Mouse (Mus musculus): ENCODE results near the gene Rhd. TPM values are rescaled to one million over a fixed set of nuclear protein-coding genes. Genes with fewer than 3 reads are reported as not detected.
"Not testable (repeated sequence)": the region's sequence is repeated elsewhere in the genome, so short reads cannot be mapped to it uniquely, and the experiment has no call there.

Gene Rhd
- 0.38 TPM in 1 of 2 replicates, not detected in the other for polyA plus RNA-seq (2012; rRNA removed)

DNA sequence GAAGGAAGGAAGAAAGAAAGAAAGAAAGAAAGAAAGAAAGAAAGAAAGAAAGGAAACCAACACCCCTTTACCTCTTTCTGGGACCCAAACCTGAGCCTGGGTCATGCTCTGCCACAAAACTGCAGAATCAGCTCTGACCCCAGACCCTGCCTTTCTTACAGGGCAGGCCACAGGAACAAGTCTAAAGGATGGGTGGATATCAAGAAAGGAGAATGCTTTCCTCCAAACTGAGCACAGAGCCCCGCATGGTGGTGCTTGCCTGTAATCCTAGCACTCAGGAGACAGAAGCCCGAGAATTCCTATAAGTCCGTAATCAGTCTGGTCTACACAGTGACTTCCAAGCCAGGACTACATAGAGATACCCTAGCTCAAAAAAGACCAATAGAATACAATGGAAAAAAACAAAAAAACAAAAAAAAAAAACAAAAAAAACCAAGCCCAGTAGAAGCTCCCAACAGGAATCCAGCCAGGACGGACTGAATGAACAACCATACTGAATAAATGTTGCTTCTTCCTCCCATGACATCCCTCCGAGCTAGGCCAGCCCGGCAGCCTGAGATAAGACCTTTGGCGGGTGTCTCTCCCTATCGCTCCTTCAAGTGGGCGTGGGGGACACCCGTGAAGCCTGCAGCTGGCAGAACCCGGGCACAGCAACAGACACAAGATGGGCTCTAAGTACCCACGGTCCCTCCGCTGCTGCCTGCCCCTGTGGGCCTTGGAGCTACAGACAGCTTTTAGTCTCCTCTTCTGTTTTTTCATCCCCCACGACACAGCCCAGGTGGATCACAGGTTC, at the start of gene Rhd:
Rhd (plus strand) TSS at position 600 of the 793 bp plus-strand sequence.
- Histone ChIP-seq H3K27ac (ENCODE audit: control insufficient read depth, insufficient read depth, low read length) (no peak within 1 kb of the TSS), H3K27me3 (ENCODE audit: control insufficient read depth, insufficient read depth, low read length) (no peaks in the 10 kb centered on the region), H3K36me3 (ENCODE audit: control insufficient read depth, insufficient read depth, low read length) (no peaks in the 10 kb centered on the region), H3K4me1 (replicated peaks; ENCODE audit: control insufficient read depth, insufficient read depth, low read length) (no peaks in the 10 kb centered on the region), H3K4me3 (ENCODE audit: control insufficient read depth, insufficient read depth, low read length) (no peak within 1 kb of the TSS)
- DNase-seq, result no peak
- TF ChIP-seq CTCF (IDR thresholded peaks at IDR 0.05; ENCODE audit: borderline replicate concordance, control insufficient read depth, extremely low read depth, insufficient read depth, low read length, poor library complexity), result no peak
- TF ChIP-seq POLR2A (IDR thresholded peaks at IDR 0.05; ENCODE audit: control insufficient read depth, extremely low read depth, insufficient read depth, low read length, poor library complexity), result no peak
- WGBS, result 86% methylated on average over 14 of the region's 14 CpGs

DNA sequence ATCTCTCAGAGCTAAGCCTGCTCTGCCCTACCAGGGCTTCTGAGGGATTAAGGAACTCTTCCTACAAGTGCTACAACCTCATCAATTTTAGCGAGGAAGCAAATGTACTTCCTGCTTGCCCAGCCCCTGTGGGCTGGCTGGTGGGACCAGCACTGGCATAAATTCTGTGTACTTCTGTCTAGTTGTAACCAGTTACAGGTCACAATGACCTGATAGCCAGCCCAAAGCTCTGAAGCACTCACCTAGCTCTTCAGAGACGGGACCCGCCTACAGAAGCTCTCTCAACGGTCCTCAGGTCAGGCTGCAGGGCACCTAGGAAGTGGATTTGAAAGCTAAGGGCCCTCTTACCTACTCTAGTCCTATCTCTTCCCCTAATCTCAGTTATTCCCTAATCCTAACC, 46.6 kb upstream of the Rhd start:
- Histone ChIP-seq H3K4me3 (ENCODE audit: control insufficient read depth, insufficient read depth, low read length) (no peak overlapping the region), H3K4me1 (replicated peaks; ENCODE audit: control insufficient read depth, insufficient read depth, low read length) (no peaks in the 10 kb centered on the region), H3K27ac (ENCODE audit: control insufficient read depth, insufficient read depth, low read length) (no peak overlapping the region), H3K27me3 (ENCODE audit: control insufficient read depth, insufficient read depth, low read length) (no peaks in the 10 kb centered on the region), H3K36me3 (ENCODE audit: control insufficient read depth, insufficient read depth, low read length) (peaks cover 4% of the 10 kb centered on the region; the same call in 1 of the 2 replicates)
- WGBS, result 83% methylated on average over 4 of the region's 4 CpGs
- no peak for DNase-seq
- no peak for TF ChIP-seq CTCF (IDR thresholded peaks at IDR 0.05; ENCODE audit: borderline replicate concordance, control insufficient read depth, extremely low read depth, insufficient read depth, low read length, poor library complexity)

DNA sequence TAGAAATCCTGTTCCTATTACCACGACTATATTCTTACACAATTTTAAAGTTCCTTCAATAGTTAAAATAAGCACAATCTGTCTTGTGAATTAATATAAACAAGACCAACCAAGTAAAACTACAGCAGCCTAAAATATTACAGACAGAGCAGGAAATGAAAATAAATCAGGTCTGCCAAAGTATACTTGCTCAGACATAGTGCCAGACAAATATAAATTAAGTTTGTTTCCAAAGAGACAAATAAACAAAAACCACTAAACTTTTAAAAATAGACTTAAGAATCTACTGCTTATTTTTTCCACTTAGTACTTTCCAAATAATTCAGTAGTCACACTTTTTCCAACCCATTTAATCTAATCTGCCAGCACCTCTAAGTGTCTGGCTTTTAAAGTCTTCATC, 43.3 kb upstream of the Rhd start:
- no peak for DNase-seq
- TF ChIP-seq POLR2A (IDR thresholded peaks at IDR 0.05; ENCODE audit: control insufficient read depth, extremely low read depth, insufficient read depth, low read length, poor library complexity) (no peak), CTCF (IDR thresholded peaks at IDR 0.05; ENCODE audit: borderline replicate concordance, control insufficient read depth, extremely low read depth, insufficient read depth, low read length, poor library complexity) (no peak)
- WGBS, result 76% methylated on average over 1 of the region's 1 CpGs
- H3K4me3 ChIP-seq (ENCODE audit: control insufficient read depth, insufficient read depth, low read length), result no peak overlapping the region
- no peak overlapping the region for H3K27ac ChIP-seq (ENCODE audit: control insufficient read depth, insufficient read depth, low read length)
- H3K36me3 ChIP-seq (ENCODE audit: control insufficient read depth, insufficient read depth, low read length), result peaks cover under 1% of the 10 kb centered on the region; the same call in 1 of the 2 replicates
- H3K4me1 ChIP-seq (replicated peaks; ENCODE audit: control insufficient read depth, insufficient read depth, low read length), result no peaks in the 10 kb centered on the region
- H3K27me3 ChIP-seq (ENCODE audit: control insufficient read depth, insufficient read depth, low read length), result no peaks in the 10 kb centered on the region

DNA sequence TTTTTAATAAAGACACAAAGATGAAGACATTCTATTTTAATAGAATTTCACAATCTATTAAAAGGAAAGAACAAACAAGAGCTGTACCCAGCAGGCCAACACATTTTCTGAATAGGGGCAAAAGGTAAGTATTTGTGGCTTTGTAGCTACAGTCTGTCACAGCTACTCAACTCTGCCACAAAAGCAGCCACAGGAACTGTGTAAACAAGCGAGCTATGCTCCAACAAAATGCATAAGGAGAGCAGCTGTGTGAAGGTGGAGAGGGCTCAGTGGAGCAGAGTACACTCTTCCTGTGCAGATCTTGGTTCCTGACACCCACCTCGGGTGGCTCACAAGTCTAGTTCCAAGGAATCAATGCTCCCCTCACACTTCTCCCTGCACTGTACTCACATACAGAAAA, 40.8 kb upstream of the Rhd start:
- WGBS, result 42% methylated on average over 2 of the region's 2 CpGs
- Histone ChIP-seq H3K4me1 (replicated peaks; ENCODE audit: control insufficient read depth, insufficient read depth, low read length) (no peaks in the 10 kb centered on the region), H3K36me3 (ENCODE audit: control insufficient read depth, insufficient read depth, low read length) (peaks cover 21% of the 10 kb centered on the region), H3K27ac (ENCODE audit: control insufficient read depth, insufficient read depth, low read length) (no peak overlapping the region), H3K27me3 (ENCODE audit: control insufficient read depth, insufficient read depth, low read length) (no peaks in the 10 kb centered on the region), H3K4me3 (ENCODE audit: control insufficient read depth, insufficient read depth, low read length) (no peak overlapping the region)
- no peak for DNase-seq
- no peak for TF ChIP-seq POLR2A (IDR thresholded peaks at IDR 0.05; ENCODE audit: control insufficient read depth, extremely low read depth, insufficient read depth, low read length, poor library complexity)
- no peak for TF ChIP-seq CTCF (IDR thresholded peaks at IDR 0.05; ENCODE audit: borderline replicate concordance, control insufficient read depth, extremely low read depth, insufficient read depth, low read length, poor library complexity)

DNA sequence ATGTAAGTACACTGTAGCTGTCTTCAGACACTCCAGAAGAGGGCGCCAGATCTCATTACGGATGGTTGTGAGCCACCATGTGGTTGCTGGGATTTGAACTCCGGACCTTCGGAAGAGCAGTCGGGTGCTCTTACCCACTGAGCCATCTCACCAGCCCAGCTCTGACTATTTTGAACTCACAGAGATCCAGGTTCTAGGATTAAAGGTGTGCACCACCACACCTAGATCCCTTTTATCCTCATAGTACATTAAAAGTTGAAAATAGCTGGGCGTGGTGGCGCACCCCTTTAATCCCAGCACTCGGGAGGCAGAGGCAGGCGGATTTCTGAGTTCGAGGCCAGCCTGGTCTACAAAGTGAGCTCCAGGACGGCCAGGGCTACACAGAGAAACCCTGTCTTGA, 38.5 kb upstream of the Rhd start:
- H3K36me3 ChIP-seq (ENCODE audit: control insufficient read depth, insufficient read depth, low read length), result peaks cover 28% of the 10 kb centered on the region
- 97% methylated on average over 11 of the region's 11 CpGs for WGBS

DNA sequence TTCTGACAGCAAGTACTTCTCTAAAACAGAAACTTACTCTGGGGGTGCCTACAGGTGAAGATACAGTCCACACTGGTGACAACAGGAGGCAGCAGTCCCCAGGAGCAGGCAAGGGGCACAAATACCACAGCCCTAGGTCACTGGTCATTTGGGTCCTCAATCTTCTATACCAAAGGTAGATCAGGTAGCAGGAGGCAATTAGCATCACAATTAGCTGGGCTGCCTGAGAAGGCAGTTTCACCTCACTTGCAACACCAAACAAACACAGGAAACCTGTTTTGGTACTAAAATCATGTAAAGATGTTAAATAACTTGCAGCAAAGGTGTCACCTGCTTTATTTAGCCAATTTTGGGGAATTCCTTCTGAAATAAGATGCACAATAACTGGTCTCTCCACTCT, 38.0 kb upstream of the Rhd start:
- Histone ChIP-seq H3K4me3 (ENCODE audit: control insufficient read depth, insufficient read depth, low read length) (no peak overlapping the region), H3K4me1 (replicated peaks; ENCODE audit: control insufficient read depth, insufficient read depth, low read length) (no peaks in the 10 kb centered on the region), H3K27ac (ENCODE audit: control insufficient read depth, insufficient read depth, low read length) (no peak overlapping the region), H3K27me3 (ENCODE audit: control insufficient read depth, insufficient read depth, low read length) (no peaks in the 10 kb centered on the region), H3K36me3 (ENCODE audit: control insufficient read depth, insufficient read depth, low read length) (peaks cover 28% of the 10 kb centered on the region)
- no peak for TF ChIP-seq CTCF (IDR thresholded peaks at IDR 0.05; ENCODE audit: borderline replicate concordance, control insufficient read depth, extremely low read depth, insufficient read depth, low read length, poor library complexity)
- TF ChIP-seq POLR2A (IDR thresholded peaks at IDR 0.05; ENCODE audit: control insufficient read depth, extremely low read depth, insufficient read depth, low read length, poor library complexity), result no peak
- DNase-seq, result no peak

More for the DNA sequence above, 38.5 kb upstream of the Rhd start:
- not testable (repeated sequence) for H3K4me3 ChIP-seq (ENCODE audit: control insufficient read depth, insufficient read depth, low read length); DNase-seq; H3K27ac ChIP-seq (ENCODE audit: control insufficient read depth, insufficient read depth, low read length); H3K27me3 ChIP-seq (ENCODE audit: control insufficient read depth, insufficient read depth, low read length); H3K4me1 ChIP-seq (replicated peaks; ENCODE audit: control insufficient read depth, insufficient read depth, low read length)

DNA sequence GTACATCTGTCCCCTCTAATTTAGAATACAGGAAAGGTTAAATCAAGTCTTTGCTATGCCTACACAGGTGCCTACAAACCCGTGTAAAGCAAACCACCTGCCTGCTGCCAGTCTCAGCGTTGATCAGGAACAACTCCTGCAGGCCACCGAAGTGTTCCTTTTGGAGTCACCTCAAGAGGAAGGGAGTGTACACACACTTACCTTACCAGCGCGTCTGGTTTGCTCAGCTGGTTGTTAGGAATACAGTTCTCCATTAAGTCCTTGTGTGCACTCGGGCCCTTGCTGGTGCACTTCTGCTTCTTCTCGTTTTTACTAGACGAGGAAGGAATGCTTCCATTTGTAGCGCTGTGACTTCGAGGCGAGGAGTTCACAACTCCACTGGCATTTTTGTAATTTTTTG, 36.5 kb upstream of the Rhd start:
- Histone ChIP-seq H3K36me3 (ENCODE audit: control insufficient read depth, insufficient read depth, low read length) (peaks cover 29% of the 10 kb centered on the region), H3K27me3 (ENCODE audit: control insufficient read depth, insufficient read depth, low read length) (no peaks in the 10 kb centered on the region), H3K4me1 (replicated peaks; ENCODE audit: control insufficient read depth, insufficient read depth, low read length) (no peaks in the 10 kb centered on the region), H3K27ac (ENCODE audit: control insufficient read depth, insufficient read depth, low read length) (no peak overlapping the region), H3K4me3 (ENCODE audit: control insufficient read depth, insufficient read depth, low read length) (no peak overlapping the region)
- no peak for TF ChIP-seq POLR2A (IDR thresholded peaks at IDR 0.05; ENCODE audit: control insufficient read depth, extremely low read depth, insufficient read depth, low read length, poor library complexity)
- TF ChIP-seq CTCF (IDR thresholded peaks at IDR 0.05; ENCODE audit: borderline replicate concordance, control insufficient read depth, extremely low read depth, insufficient read depth, low read length, poor library complexity), result no peak
- DNase-seq, result no peak
- 95% methylated on average over 11 of the region's 11 CpGs for WGBS
